Mouse (Mus musculus) urinary bladder, postnatal 10 days (tissue): Measurements from ENCODE around the gene Amn.

ENCODE experiments used
- DNase-seq: peaks from one replicate; pipeline ENCODE4 v3.0.0; 2022; ENCODE audit warnings: low spot score

Gene Amn

DNA sequence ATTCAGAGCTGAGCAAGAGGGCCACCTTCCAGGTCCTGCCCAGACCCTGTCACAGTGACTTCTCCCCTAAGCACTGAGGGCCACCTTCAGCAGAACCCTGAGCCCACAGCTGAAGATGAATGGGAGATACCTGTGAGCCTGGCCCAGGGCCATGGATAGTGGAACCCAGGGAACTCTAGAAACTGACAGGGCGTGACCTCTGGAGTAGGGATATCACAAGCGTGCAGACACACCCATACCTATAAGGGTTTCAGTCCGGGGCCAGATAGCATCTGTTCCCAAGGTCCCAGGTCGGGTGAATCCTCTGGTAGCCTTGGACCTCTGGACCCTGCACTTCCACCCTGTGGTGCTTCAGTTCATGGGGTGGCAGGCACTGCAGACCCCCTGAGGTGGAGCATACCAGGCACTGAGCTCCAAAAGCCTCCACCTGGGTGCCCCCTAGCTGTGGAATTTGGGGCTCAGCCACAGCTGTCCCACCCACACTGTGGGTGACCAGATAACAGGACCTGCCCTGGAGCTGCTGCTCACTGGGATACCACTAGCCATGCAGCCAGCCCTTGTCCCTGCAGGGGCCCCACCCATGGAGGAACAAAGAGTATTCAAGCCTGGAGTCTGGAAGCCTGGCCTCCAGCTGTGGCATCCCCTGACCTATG lies 3.1 kb upstream of the Amn start:
- DNase-seq, result no peak

- no peak for DNase-seq
Measured at GRCm38 (mm10) chr12:111271406-111271805, 511 bp downstream of the Amn start.

- no peak for DNase-seq
Measured at GRCm38 (mm10) chr12:111271966-111272365, 1.1 kb downstream of the Amn start.

DNA sequence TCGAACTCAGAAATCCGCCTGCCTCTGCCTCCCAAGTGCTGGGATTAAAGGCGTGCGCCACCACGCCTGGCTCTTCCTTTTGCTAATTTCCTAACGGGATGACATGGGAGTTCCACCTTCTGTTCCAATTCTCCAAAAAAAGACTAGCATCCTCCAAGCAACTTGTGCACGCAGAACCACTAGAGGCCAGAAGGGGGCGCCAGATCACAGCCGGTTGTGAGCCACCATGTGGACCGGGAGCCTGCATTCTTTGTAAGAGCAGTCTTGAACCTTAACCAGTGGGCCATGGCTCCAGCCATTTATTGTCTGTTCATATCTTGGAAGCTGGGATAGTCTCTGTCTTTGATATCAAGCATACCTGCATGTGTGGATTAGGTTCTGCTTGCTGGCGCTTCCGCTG lies 1.5 kb downstream of the Amn start:
- DNase-seq, result no peak

DNA sequence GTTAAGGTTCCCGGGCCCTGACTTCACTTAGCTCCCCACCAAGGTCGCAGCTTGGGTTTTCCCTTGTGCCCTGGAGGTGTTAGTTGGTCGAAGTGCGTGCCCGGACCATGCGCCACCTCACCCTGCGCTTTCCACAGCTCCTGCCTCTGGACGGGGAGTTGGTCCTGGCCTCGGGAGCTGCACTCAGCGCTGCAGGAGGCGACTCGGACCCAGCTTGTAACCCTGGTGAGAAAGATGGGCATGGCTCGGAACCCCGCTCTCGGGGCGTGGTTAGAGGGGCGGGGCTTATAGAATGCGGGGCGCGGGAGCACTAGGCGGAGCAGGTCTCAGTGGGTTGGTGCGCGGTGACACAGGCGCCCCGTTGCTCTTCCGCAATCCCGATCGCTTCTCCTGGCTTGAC lies 3.1 kb downstream of the Amn start:
- DNase-seq, result no peak

DNA sequence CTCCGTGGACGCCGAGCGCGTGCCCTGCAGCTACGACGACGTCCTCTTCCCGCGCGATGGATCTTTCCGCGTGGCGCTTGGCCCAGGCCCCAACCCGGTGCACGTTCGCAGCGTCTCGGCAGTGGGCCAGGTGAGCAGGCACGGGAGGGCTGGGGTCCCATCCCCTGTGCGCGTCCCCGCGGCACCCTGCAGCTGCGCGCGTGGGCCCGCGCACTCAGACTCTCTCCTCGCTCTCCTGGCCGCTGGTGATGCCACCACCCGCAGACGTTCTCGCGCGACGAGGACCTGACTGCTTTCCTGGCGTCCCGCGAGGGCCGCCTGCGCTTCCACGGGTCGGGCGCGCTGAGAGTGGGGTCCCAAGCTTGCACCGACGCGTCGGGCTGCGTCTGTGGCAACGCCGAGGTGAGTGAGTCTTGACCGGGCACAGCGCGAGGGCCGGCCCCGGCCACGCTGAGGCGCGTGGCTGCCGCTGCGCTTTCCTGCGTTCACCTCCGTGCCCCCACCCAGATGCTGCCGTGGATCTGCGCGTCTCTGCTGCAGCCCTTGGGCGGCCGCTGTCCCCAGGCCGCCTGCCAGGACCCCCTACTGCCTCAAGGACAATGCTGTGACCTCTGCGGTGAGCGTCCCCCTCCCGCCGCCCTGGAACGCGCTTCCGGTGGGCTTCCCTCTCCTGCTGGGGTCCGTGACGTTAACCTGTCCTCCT lies 3.7 kb downstream of the Amn start:
- DNase-seq, result no peak

GRCm38 (mm10) chr12:111275150-111275841 lies 4.4 kb downstream of the Amn start:
- DNase-seq, result no peak

DNA sequence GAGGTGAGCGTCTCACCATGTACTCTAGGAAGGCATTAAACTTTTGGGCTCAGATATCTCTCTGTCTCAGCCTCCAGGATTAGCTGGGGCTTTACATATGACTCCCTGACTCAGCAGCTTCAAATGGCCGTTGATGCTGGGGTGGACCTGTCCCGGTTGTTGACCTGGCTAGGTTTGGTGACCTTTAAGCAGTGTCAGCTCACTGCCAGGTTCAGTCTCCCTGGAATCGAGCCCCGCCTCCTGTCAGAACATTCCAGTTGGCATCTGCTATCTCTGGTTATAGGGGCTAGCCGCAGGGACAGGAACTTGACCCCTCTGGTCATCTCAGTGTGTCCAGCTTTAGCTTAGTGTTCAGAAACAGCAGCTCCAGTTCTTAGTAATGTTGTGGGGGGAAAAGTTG lies 5.5 kb downstream of the Amn start:
- DNase-seq, result no peak

DNA sequence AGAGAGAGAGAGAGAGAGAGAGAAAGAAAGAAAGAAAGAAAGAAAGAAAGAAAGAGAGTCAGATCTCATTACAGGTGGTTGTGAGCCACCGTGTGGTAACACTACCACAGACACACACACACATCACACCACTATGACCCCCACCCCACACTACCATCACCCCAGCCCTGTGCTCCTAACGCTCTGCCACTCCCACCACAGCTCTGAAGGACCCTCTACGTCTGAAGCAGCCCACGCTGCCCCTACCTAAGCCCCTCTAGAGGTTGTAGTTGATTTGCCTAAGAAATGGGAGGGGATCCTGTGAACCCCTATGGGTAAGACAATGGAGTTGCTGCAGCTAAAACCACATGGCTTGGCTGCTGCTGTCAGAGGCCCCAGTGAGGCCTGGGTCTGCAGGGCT lies 12.7 kb downstream of the Amn start:
- no peak for DNase-seq

- no peak for DNase-seq
Measured at GRCm38 (mm10) chr12:111284532-111284931, 13.6 kb downstream of the Amn start.

GRCm38 (mm10) chr12:111293025-111293424 lies 22.1 kb downstream of the Amn start:
- DNase-seq, result no peak

GRCm38 (mm10) chr12:111301322-111302017 lies 30.6 kb downstream of the Amn start:
- no peak for DNase-seq

GRCm38 (mm10) chr12:111302018-111302345 lies 31.1 kb downstream of the Amn start:
- DNase-seq, result no peak

- DNase-seq, result no peak
Measured at GRCm38 (mm10) chr12:111303702-111304337, 32.9 kb downstream of the Amn start.

DNA sequence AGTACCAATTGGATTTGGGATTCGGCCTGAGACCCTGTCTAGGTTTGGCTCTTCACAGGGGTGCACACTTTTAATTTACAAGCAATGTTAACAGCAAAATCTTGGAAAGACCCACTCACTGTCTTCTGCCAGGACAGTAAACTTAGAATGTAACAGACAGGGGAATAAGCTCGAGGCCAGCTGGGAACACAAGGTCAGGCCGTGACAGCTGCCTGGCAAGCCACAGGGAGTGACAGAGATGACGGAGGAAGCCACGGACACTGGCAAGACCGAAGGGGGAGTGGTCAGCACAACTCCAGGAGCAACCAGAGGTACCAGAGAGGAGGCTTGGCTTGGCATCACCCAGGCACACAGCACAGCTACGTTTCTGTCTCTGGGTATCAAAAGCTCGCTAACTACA lies 35.9 kb downstream of the Amn start:
- DNase-seq, result no peak

DNA sequence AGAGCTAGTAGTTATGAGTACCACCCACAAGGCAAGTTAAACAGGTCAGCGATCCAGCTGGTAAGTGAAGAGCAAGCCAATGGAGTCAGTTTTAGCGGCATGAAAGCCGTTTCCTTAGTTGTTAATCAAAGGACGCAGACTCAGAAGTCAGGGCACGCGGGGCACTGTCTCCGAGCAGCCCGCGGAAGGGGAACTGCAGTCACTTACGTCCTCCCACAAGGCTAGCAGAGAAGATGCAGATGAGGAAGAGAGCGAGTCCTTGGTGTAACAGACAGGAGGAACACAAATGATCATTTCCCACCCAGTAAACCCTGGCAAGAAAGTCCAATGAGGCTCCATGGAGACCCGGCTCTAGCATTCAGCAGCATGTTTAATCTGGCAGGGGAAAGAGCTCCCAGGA lies 38.4 kb downstream of the Amn start:
- DNase-seq, result no peak

- DNase-seq, result no peak
Measured at GRCm38 (mm10) chr12:111309931-111310330, 39.0 kb downstream of the Amn start.

DNA sequence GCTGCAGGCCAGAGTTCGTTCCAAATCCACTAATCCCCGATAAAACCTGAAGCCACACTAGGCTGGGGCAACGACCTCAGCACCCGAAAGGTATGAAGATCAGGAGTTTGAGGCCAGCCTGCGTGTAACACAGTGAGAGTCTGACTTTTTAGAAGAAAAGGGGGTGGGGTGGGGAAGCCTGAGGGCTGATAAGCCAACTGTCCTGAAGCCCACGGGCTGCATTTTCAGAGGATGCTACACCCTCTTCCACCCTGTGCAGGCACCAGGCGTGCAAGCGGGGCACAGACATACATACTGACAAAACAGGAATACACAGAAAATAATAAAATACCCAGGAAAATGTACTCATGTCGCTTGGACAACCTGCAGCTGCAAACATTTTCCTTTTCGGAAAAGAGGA lies 40.9 kb downstream of the Amn start:
- DNase-seq, result no peak

- DNase-seq, result no peak
Measured at GRCm38 (mm10) chr12:111314273-111314672, 43.4 kb downstream of the Amn start.

DNA sequence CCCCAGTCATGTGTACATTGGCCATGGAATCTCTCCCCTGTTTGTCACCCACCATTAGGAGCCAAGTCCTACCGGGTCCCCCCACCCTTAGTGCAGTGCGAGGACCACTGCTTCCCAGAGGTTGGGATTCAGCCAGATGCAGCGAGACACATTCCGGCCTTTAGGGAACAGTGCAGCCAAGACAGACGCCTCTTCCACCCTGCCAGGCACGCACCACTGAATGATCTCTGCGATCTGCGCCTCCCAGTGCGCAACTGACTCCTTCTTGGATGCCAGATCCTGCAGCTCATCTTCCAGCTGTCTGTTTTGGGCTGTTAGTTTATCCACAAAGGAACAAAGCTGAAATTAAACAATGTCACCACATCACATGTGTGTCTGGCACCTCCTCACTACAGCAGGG lies 46.8 kb downstream of the Amn start:
- DNase-seq, result no peak

DNA sequence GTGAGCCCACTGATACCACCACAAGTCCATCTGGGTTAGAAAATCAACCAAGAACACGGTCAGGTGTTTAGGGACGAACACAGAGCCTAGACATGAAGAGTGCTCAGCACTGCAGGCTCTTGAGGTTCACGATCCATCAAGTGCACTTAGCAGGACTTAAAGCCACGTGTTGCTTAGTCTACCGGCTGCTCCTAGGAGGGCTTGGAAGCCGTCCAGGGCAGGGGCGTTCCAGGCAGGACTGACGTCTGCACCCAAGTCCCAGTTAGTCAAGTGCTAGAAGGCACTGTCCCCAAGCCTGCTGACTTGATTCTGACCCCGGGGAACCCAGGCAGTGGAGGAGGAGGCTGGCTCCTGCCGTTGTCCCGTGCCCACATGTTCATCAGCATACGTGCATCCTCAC lies 49.7 kb downstream of the Amn start:
- no peak for DNase-seq

DNA sequence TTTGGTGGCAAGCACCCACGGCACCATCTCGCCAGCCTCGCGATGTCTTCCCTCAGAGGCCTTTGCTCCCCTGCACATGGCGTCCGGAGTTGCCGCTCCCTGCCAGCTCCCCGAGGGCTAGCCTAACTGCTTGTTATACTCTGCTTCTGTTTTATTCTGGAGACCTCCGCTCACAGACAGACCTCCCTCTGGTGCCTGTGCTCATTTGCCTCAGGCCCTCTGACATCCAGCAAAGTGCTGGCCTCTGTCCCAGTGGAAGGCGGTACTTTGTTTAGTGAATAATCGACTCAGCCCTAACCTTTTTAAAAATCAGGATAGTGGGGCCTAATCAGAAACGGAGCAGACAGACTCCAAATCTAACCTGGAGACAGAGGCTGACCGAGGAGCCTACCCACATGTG lies 50.9 kb downstream of the Amn start:
- no peak for DNase-seq

GRCm38 (mm10) chr12:111323423-111323822 lies 52.5 kb downstream of the Amn start:
- no peak for DNase-seq
